Mouse (Mus musculus) gonadal fat pad, adult 2 months (tissue): ENCODE measurements around the gene Setd2. TPM values are rescaled to one million over a fixed set of nuclear protein-coding genes. Genes with fewer than 3 reads are reported as not detected.

Experiments used
- DNase-seq: peaks from one replicate; pipeline ENCODE4 v3.0.0-alpha.2; 2012; ENCODE audit warnings: low read depth
- polyA plus RNA-seq: library from polyadenylated mRNA; depleted of rRNA; stranded (reverse); fragments of >200 nt; gene quantifications from 2 replicates; pipeline ENCODE4 v1.2.3, GENCODE M21; 2012; rRNA removed

The Setd2 gene
- polyA plus RNA-seq, 1 experiment, result 38.8 TPM

DNA sequence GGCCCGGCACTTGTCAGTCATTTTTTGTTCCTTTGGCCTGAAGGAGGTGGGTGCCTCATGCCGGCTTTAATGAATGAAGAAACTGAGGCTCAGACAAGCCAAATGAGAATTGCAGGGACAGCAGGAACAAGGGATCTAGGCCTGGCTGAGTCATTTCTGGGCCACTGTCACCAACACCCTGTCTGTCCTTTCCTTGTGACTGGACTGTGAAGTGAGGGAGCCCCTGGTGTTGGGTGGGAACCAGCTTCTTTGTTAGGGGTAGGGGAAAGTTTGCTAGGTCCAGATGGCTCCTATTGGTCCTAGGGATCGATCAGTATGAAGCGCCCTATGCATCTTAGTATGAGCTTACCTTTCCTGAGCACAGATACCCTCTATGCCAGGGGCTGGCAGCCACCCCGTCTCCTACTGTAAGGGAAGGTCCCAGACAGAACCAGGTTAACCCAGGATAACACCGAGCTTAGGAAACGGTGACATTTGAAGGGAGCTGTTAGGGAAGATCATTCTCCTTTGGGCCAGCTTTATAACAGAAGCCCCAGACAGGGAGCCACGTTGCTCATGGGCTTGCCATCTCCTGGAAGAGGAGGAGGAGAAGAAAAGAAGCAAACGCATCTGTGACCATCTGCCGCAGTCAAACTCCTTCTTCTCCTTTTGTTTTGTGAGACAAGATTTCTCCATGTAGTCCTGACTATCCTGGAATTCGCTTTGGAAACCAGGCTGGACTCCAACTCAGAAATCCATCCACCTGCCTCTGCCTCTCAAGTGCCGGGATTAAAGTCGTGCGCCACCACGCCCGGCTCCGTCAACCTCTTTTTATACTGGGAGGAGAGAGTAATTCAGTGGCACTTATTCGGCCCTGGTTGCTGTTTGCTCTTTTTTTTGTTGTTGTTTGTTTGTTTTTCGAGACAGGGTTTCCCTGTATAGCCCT is 122.6 kb downstream of the Setd2 start:
- DNase-seq, result no peak

DNA sequence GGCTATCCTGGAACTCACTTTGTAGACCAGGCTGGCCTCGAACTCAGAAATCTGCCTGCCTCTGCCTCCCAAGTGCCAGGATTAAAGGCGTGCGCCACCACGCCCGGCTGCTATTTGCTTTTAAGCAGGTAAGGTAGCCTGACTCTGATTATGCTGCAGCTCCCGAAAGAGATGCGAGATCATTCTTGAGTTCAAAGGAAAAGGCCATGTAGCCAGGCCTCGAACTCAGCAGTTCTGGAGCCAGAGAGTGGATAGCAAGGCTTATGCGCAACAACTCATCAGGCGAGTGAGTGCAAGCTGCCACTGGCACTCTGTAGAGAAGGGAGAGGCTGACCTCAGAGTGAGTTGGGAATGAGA is 123.2 kb downstream of the Setd2 start:
- DNase-seq, result no peak

DNA sequence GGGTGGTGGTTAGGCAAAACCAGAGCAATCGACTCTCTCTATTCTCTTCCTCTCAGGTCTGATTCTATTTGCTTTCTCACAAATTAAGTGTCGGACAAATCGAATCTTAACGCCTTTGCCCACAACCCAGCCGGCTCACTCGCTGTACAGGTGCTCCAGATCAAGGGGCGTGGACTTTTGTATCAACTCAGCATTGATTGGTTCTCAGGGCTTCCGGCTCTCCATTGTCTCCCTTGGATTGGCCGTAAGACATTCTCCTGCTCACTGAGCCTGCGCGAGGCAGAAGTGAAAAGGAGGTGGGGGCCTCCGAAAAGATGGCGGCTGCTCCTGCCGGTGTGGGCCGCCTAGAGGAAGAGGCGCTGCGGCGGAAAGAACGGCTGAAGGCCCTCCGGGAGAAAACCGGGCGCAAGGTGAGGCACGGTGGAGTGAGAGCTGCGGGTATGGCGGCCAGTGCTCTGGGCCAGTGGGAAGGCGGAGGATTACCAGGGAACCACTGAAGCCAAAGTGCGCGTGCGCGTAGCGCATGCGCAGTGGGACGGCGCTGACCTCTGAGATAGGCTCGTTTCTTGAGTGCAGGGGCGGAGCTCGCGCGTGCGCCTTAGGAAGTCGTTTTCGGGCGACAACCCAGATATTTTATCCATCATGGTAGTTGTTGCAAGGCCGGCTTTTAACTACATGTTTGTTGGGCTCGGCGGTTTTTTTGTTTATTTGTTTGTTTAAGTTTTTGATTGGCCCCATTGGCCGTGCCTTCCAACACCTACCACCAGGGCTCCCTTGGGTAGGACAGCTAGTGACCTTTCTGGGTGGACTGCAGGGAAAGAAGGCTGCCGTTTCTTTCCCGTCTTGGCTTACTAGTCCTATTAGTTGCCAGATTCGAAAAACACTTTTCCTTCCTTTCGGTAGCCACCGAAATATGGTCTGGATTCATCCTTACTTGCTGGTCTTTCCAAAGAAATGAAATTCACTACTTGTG is 124.1 kb downstream of the Setd2 start, which contains the start of gene Ccdc12:
Gene Ccdc12, plus strand, starts transcription at position 255 of the 973 bp plus-strand sequence.
- peak; percentile 77 for DNase-seq

DNA sequence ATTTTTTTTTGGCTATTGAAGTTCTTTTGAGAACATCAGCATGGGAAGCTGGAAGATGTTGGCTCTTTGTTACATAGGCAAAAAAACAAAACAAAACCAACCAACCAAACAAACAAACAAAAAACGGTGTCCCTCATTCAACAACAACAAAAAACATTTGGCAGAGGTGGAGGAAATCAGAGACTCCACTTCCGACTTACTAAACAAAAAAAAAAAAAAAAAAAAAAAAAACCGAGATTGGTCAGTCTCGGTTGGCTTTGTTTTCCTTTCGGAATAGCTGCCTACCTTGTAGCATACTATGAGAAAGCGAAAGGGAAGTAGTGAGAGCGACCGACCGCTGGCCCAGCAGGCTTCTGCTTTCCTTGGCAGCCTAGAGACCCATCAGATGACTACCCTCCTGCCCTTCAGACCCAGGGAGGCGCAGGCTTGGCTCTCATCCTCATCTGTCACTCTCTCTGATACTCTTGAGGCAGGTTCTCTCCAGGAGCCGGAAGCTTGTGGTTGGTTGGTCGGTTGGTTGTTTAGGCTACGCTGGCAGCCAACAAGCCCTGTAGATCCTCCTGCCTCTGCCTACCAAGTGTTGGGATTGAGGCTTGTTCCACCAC is 125.2 kb downstream of the Setd2 start:
- DNase-seq, result no peak

DNA sequence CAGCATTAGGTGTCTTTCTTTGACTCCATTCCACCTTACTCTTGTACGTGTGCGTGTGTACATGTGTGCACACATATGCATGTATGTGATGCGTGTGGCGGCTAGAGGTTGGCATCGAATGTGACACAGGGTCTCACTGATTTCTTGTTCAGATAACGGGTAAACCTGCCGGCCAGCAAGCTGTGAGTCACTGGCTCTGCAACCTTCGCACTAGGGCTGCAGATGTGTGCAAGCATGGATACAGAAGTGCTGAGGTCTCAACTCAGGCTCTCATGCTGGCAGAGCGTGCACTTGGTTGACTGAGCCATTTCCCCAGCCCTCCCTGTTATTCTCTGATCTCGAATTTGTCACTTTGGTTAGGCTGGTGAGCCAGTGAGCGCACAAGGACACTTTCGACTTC is 127.1 kb downstream of the Setd2 start:
- DNase-seq, result no peak

DNA sequence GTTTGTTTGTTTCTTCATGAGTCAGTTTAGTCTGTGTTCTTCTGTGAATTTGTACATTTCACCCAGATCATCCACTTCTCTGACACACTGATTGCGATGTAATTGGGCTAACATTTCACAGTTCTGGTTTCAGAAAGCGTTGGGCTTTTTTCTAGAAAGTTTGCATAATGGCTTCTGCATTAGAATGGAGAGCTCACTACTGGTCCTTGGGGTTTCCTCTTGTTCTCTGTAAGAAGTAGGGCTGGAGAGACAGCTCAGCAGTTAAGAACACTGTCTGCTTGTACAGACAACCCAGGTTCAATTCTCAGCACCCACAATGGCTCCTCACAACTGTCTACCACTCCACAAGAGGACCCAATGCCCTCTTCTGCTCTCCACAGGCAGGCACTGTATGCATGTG is 127.8 kb downstream of the Setd2 start:
- no peak for DNase-seq

DNA sequence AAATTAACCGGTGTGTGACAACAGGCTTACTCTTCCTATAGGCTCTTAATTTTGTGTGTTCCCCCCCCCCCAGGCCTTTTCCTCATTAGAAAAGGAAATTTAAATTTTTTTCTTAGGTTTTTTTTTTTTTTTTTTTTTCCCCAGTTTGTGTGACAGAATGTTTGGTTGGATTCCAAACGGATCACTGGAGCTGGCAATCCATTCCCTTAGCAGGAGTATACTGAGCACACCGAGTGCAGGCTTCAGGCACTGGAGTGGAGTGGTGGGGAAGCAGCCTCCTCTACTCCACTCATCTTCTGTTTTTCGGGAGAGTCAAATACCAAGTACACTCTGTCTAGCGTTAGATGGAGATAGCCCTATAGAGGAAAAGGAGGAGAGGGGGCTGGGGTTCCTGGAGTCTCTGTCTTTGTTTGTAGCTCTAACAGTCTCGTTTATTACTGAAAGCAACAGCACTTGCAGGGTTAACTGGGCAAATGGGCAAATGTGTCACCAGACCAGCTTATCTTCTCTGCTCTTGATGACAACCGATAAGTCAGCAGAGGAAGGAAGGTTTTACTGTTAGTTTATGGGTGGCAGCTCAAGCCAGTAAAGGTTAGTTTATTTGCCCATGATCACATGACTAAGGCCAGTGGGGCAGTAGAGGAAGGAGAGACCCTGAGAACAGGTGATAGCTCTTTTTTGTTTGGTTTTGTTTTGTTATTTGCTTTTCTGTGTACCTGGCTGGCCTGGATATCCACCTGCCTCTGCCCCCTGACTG is 128.6 kb downstream of the Setd2 start:
- DNase-seq, result no peak

GRCm38 (mm10) chr9:110662844-110663243 is 130.4 kb downstream of the Setd2 start:
- DNase-seq, result no peak

DNA sequence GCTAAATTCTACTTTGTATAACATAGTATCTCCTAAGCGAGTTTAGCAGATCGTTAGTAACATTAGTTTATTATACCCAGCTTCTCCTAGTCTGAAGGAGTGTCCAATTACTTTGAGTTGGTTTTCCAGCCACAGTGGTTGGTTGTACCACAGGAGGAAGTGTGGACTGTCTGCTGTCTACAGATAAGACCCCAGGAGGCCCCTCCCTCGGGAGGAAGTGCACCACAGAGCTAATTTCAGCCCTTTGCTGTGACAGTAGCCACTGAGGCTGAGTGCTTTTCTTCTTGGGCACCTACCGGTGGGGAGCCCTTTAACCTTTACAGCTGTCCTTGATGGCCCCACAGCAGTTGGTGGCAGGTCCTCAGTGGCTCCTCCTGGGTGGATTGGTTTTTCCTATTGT is 133.5 kb downstream of the Setd2 start:
- no peak for DNase-seq

DNA sequence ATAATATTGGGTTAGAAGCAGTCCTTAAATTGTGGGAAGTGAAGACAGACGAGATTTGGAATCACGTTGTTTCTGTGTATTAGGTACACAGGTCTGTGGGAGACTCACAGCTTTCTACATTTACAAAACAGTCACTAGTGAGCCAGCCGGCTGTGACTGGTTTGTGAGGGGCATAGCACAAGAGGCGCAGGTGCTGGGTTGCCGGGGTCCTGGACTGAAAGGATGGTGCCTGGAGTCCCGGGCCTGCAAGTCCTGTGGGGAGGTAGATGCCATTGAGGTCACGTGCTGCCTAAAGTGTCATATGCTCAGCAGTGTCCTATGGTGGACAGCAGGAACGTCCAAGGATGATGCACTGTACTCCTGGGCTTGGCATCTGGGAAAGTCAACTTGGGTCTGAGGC is 134.0 kb downstream of the Setd2 start:
- DNase-seq, result no peak

DNA sequence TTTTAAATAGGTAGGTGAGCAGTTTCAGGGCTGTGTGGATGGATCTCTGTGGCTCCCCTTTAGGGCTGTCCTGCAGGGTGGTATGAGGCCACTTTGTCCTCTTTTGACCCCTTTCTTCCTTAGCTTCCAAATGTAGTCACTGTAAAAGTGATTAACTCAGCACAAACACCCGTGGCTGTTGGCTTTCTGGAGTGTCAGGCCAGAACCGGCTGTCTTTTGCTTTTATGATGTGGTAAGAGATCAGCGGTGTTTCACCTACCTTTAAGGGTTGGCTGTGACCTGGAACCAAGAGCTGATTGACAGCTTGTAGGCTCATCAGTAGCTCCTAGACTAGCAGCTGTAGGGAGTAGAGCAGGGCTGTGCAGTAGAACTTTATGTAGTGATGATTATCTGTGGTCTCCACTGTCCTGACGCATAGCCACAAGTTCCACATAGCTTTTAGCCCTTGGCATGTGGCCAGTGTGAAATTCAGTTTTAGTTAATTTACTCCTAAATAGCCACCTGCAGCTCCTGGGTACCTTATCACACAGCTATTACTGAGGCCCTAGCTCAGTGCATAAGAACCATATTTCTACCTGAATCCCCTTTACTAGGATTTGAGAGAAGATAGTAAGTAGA is 134.9 kb downstream of the Setd2 start:
- no peak for DNase-seq

Other genes with a start within 250 kb of the Setd2 start
- 11.9 and 14.3 TPM in 2 replicates for gene Elp6, start 227.4 kb upstream of the Setd2 start, polyA plus RNA-seq
- 37.9 and 50.3 TPM in 2 replicates for gene Scap, start 199.3 kb upstream of the Setd2 start, polyA plus RNA-seq
- 15.0 and 24.1 TPM in 2 replicates for gene Ptpn23, start 124.4 kb upstream of the Setd2 start, polyA plus RNA-seq
- 0.10 and 0.23 TPM in 2 replicates for gene Ngp, start 112.8 kb upstream of the Setd2 start, polyA plus RNA-seq
- 13.4 and 14.7 TPM in 2 replicates for gene Klhl18, start 55.9 kb upstream of the Setd2 start, polyA plus RNA-seq
- 2.0 and 2.9 TPM in 2 replicates for gene Kif9, start 55.6 kb upstream of the Setd2 start, polyA plus RNA-seq
- 15.7 and 21.3 TPM in 2 replicates for gene Nradd, start 91.9 kb downstream of the Setd2 start, polyA plus RNA-seq
- gene Nbeal2, start 121.6 kb downstream of the Setd2 start, polyA plus RNA-seq, result 18.7 and 23.3 TPM in 2 replicates
- 55.8 and 81.8 TPM in 2 replicates for gene Ccdc12, start 123.9 kb downstream of the Setd2 start, polyA plus RNA-seq
- gene Myl3, start 209.3 kb downstream of the Setd2 start, polyA plus RNA-seq, result 0.63 TPM in 1 of 2 replicates, not detected in the other
- 24.3 and 35.6 TPM in 2 replicates for gene Pth1r, start 214.5 kb downstream of the Setd2 start, polyA plus RNA-seq